Mouse (Mus musculus) liver, adult 2 months (tissue): ENCODE data around the gene Marveld1.

ENCODE experiments used
- CTCF ChIP-seq: fragments of 200-500 bp; IDR thresholded peaks from 2 replicates; pipeline ENCODE4 v1.5.1; 2011; ENCODE audit warnings: low read depth, low read length, control low read depth
- POLR2A ChIP-seq: fragments of 200-500 bp; IDR thresholded peaks from 2 replicates; pipeline ENCODE4 v1.6.1; 2011; ENCODE audit warnings: low read length, control low read depth; ENCODE audit not compliant: insufficient read depth; ENCODE audit errors: extremely low read depth

DNA sequence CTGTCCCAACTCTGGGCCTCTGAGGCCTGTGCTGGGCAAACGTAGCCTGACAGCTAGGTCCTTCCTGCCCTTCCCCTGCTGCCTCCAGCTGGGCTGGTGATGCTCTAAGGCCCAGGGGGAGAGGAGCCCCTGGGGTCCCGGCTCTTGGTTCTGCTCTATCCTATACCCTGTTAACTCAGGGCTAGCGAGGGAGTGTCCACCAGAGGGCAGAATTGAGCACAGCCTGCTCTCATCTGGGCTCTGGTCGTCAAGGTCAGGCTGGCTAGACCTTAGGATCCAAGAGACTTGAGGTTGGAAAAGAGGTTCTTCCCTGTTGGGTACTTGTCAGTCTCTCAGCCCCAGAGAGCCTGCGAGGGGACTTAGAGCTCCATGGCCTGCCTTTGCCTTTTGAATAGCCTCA is 43.3 kb downstream of the Marveld1 start:
- TF ChIP-seq POLR2A (no peak), CTCF (peak; percentile 89)
